Mouse (Mus musculus) hindbrain, embryonic 13.5 days (tissue): ENCODE data around the gene Ecm1. TPM values are rescaled to one million over a fixed set of nuclear protein-coding genes. Genes with fewer than 3 reads are reported as not detected.

Experiments
- ATAC-seq: fragments of 200-750 bp; cut with Nextera tagmentation; 2 replicates; pipeline ENCODE4 v1.8.0; 2017; ENCODE audit warnings: moderate TSS enrichment; ENCODE audit not compliant: low FRiP score
- H3K27ac ChIP-seq: fragments of 300-500 bp; sonication (generic); 2 replicates; pipeline ENCODE4 v1.5.1; 2015; ENCODE audit warnings: inconsistent platforms, mild to moderate bottlenecking, moderate library complexity
- H3K27me3 ChIP-seq: fragments of 300-500 bp; sonication (generic); 2 replicates; pipeline ENCODE4 v1.6.1; 2015; ENCODE audit warnings: mild to moderate bottlenecking, inconsistent platforms
- H3K36me3 ChIP-seq: fragments of 300-500 bp; sonication (generic); 2 replicates; pipeline ENCODE4 v1.6.1; 2015; ENCODE audit warnings: mild to moderate bottlenecking, inconsistent platforms
- H3K4me1 ChIP-seq: fragments of 300-500 bp; sonication (generic); replicated peaks from 2 replicates; pipeline ENCODE4 v1.6.1; 2015; ENCODE audit warnings: inconsistent platforms
- H3K4me2 ChIP-seq: fragments of 300-500 bp; sonication (generic); 2 replicates; pipeline ENCODE4 v1.6.1; 2015; ENCODE audit warnings: inconsistent platforms, mild to moderate bottlenecking, moderate library complexity
- H3K4me3 ChIP-seq: fragments of 300-500 bp; sonication (generic); 2 replicates; pipeline ENCODE4 v1.5.1; 2015; ENCODE audit warnings: mild to moderate bottlenecking, inconsistent platforms
- H3K9ac ChIP-seq: fragments of 300-500 bp; sonication (generic); 2 replicates; pipeline ENCODE4 v1.6.1; 2015; ENCODE audit warnings: mild to moderate bottlenecking, inconsistent platforms
- H3K9me3 ChIP-seq: fragments of 300-500 bp; sonication (generic); 2 replicates; pipeline ENCODE4 v1.6.1; 2016; ENCODE audit warnings: inconsistent platforms
- WGBS: fragments of 180-500 bp; shearing (Covaris S2); methylation state at CpG from one replicate; pipeline ENCODE4 v1.1.7; 2015; 5-methylcytosine and 5-hydroxymethylcytosine counted together
- polyA plus RNA-seq: library from polyadenylated mRNA; unstranded; fragments of >200 nt; fragmentation: Nextera tagmentation; extraction: Ambion mirVana; gene quantifications from 2 replicates; pipeline ENCODE4 v1.2.1, GENCODE M21; 2015

The Ecm1 gene
- polyA plus RNA-seq, result 12.9 and 13.4 TPM in 2 replicates

GRCm38 (mm10) chr3:95739353-95740104, at the start of gene Ecm1:
Gene Ecm1 (minus strand): TSS chr3:95739569.
- Histone ChIP-seq H3K9ac (peak within 1 kb of the TSS; percentile 19; the same call in 1 of the 2 replicates), H3K9me3 (no peaks in the 10 kb centered on the region), H3K36me3 (peaks cover 83% of the 10 kb centered on the region), H3K4me3 (no peak within 1 kb of the TSS), H3K4me1 (no peaks in the 10 kb centered on the region), H3K27me3 (no peaks in the 10 kb centered on the region), H3K4me2 (no peak within 1 kb of the TSS), H3K27ac (peak within 1 kb of the TSS; percentile 32; the same call in 1 of the 2 replicates)
- 79% methylated on average over 7 of the region's 7 CpGs for WGBS
- no peak for ATAC-seq

GRCm38 (mm10) chr3:95785501-95785900, 46.1 kb upstream of the Ecm1 start:
- no peak for ATAC-seq
- 90% methylated on average over 4 of the region's 4 CpGs for whole genome bisulfite sequencing

GRCm38 (mm10) chr3:95771985-95772384, 32.6 kb upstream of the Ecm1 start:
- no peak overlapping the region for H3K4me3 ChIP-seq
- no peaks in the 10 kb centered on the region for H3K9me3 ChIP-seq
- H3K9ac ChIP-seq, result no peak overlapping the region
- ATAC-seq, result no peak
- H3K36me3 ChIP-seq, result peaks cover 68% of the 10 kb centered on the region
- H3K4me2 ChIP-seq, result no peak overlapping the region
- no peak overlapping the region for H3K27ac ChIP-seq
- no peaks in the 10 kb centered on the region for H3K27me3 ChIP-seq
- no peaks in the 10 kb centered on the region for H3K4me1 ChIP-seq

More at GRCm38 (mm10) chr3:95785501-95785900, 46.1 kb upstream of the Ecm1 start:
- H3K9ac ChIP-seq, result no peak overlapping the region
- peaks cover 56% of the 10 kb centered on the region for H3K36me3 ChIP-seq
- H3K9me3 ChIP-seq, result no peaks in the 10 kb centered on the region
- H3K4me1 ChIP-seq, result no peaks in the 10 kb centered on the region
- no peak overlapping the region for H3K4me3 ChIP-seq
- no peaks in the 10 kb centered on the region for H3K27me3 ChIP-seq
- H3K4me2 ChIP-seq, result no peak overlapping the region
- H3K27ac ChIP-seq, result no peak overlapping the region

DNA sequence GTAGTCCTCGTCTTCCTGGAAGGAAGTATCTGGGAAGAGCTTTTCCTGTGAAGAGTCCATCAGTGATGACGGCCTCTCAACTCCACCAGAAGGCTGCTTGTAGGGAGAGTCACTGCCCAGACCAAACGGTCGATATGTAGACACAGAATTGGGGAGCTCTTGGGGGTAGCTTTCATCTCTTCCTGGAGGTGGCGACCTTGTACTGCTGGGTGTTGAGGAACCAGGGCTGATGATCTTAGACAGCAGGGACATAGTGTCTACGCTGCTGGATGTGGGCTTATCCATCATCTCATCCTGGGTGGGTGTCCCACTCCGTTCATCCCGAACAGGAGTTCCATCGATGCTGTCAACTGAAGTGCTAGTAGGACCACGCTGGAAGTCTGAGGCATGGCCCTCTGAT, 26.2 kb upstream of the Ecm1 start:
- peaks cover 60% of the 10 kb centered on the region for H3K36me3 ChIP-seq

DNA sequence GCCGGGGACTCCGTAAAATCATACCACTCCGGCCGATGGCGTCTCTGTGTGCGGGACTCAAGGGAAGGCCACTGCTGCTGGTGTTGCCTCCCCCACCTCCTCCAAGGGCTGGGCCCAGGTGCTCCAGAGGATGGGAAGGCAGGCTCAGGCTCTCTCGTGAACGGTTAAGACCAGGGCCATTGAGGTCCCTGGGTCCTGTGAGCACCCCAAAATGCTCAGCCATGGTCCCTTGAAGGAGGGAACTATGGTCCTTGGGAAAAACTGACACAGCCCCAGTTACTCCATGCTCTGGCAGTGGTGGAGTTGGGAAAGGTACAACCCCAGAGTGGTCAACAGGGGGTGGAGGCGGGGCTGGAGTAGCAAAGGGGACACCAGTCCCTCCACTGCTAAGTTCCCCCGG, 24.4 kb upstream of the Ecm1 start:
- H3K9ac ChIP-seq, result no peak overlapping the region
- H3K27me3 ChIP-seq, result no peaks in the 10 kb centered on the region
- peaks cover 50% of the 10 kb centered on the region for H3K36me3 ChIP-seq
- no peak overlapping the region for H3K4me3 ChIP-seq
- H3K27ac ChIP-seq, result no peak overlapping the region
- no peaks in the 10 kb centered on the region for H3K4me1 ChIP-seq
- 72% methylated on average over 10 of the region's 10 CpGs for WGBS
- ATAC-seq, result no peak
- H3K4me2 ChIP-seq, result no peak overlapping the region
- no peaks in the 10 kb centered on the region for H3K9me3 ChIP-seq

More for the DNA sequence above, 26.2 kb upstream of the Ecm1 start:
- no peaks in the 10 kb centered on the region for H3K9me3 ChIP-seq
- no peak overlapping the region for H3K4me3 ChIP-seq
- H3K4me2 ChIP-seq, result no peak overlapping the region
- no peak for ATAC-seq
- no peaks in the 10 kb centered on the region for H3K4me1 ChIP-seq
- 94% methylated on average over 10 of the region's 10 CpGs for WGBS
- no peaks in the 10 kb centered on the region for H3K27me3 ChIP-seq
- H3K9ac ChIP-seq, result no peak overlapping the region
- no peak overlapping the region for H3K27ac ChIP-seq

DNA sequence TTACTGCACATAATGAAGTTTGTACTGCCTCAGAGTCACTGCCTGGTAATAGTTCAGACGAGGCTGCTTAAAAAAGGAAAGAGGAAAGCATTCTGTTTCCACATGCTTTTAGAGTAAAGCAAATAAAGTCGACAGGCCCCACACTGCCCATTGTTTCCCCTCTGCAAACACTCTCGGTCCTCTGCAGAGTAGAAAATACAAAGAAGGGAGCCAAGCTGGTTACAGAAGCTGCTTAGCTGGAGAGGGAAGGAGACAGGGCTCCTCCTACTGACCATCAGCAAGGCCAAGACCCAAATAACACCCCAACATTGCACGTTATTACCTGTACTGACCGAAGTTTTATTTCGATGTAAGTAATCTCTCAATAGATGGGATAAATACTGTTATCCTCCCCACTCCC, 23.6 kb upstream of the Ecm1 start:
- 44% methylated on average over 6 of the region's 6 CpGs for WGBS
- no peak for ATAC-seq

GRCm38 (mm10) chr3:95761771-95762170, 22.4 kb upstream of the Ecm1 start:
- Histone ChIP-seq H3K4me2 (no peak overlapping the region), H3K27ac (no peak overlapping the region), H3K36me3 (peaks cover 36% of the 10 kb centered on the region), H3K9me3 (no peaks in the 10 kb centered on the region), H3K4me3 (no peak overlapping the region), H3K9ac (no peak overlapping the region), H3K4me1 (no peaks in the 10 kb centered on the region), H3K27me3 (no peaks in the 10 kb centered on the region)
- 52% methylated on average over 4 of the region's 4 CpGs for WGBS
- no peak for ATAC-seq

More for the DNA sequence above, 23.6 kb upstream of the Ecm1 start:
- H3K27ac ChIP-seq, result no peak overlapping the region
- peaks cover 41% of the 10 kb centered on the region for H3K36me3 ChIP-seq
- no peaks in the 10 kb centered on the region for H3K9me3 ChIP-seq
- no peak overlapping the region for H3K9ac ChIP-seq
- H3K4me2 ChIP-seq, result no peak overlapping the region
- no peak overlapping the region for H3K4me3 ChIP-seq
- no peaks in the 10 kb centered on the region for H3K4me1 ChIP-seq
- no peaks in the 10 kb centered on the region for H3K27me3 ChIP-seq

GRCm38 (mm10) chr3:95760656-95761055, 21.3 kb upstream of the Ecm1 start:
- no peak for ATAC-seq

GRCm38 (mm10) chr3:95760106-95760505, 20.7 kb upstream of the Ecm1 start, which contains the start of gene Tars2:
Gene Tars2 (minus strand): TSS chr3:95760206.
- Histone ChIP-seq H3K27ac (no peak within 1 kb of the TSS), H3K9ac (no peak within 1 kb of the TSS), H3K36me3 (peaks cover 20% of the 10 kb centered on the region), H3K4me2 (no peak within 1 kb of the TSS), H3K4me3 (no peak within 1 kb of the TSS), H3K9me3 (no peaks in the 10 kb centered on the region), H3K4me1 (no peaks in the 10 kb centered on the region), H3K27me3 (no peaks in the 10 kb centered on the region)
- 86% methylated on average over 6 of the region's 6 CpGs for WGBS
- no peak for ATAC-seq

More at GRCm38 (mm10) chr3:95760656-95761055, 21.3 kb upstream of the Ecm1 start:
- no peak overlapping the region for H3K27ac ChIP-seq
- H3K9me3 ChIP-seq, result no peaks in the 10 kb centered on the region
- H3K4me2 ChIP-seq, result no peak overlapping the region
- no peaks in the 10 kb centered on the region for H3K27me3 ChIP-seq
- no peaks in the 10 kb centered on the region for H3K4me1 ChIP-seq
- H3K4me3 ChIP-seq, result no peak overlapping the region
- H3K36me3 ChIP-seq, result peaks cover 25% of the 10 kb centered on the region
- no peak overlapping the region for H3K9ac ChIP-seq

DNA sequence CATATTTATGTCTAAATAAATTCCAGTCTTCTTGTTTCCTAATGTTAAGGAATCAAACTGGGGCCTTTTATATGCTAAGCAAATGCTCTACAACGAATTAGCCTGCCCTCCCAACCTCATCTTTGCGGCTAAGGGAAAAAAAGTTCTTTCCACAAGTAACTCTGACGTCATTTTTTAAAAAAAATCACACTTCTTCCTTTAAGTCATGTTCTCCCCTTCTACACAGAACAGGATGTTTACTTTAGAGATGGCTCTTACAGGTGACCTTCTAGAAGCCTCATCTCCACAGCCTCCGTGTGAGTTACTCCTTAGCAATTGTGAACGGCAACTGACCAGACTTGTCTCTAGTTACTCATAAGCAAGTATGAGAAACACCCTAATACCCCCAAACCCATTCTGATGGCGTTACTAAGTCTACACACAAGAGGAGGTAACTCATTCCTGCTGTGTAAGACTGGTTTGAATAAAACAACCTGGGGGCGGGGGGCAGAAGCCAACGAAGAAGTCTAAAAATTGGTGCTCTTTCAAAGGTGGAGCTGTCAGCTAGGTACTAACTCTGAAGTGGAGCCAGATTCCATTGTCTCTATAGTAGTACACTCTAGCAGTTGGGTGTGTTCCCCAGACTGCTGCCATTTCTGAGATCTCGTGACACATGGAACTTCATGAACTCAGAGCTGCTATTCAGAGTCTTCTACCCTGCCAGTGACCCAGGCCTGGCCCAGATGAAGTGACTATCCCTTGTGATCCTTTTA, 19.3 kb upstream of the Ecm1 start:
- ATAC-seq, result no peak
- no peaks in the 10 kb centered on the region for H3K27me3 ChIP-seq
- H3K9ac ChIP-seq, result no peak overlapping the region
- H3K27ac ChIP-seq, result no peak overlapping the region
- no peaks in the 10 kb centered on the region for H3K9me3 ChIP-seq
- WGBS, result 55% methylated on average over 9 of the region's 9 CpGs
- H3K4me3 ChIP-seq, result no peak overlapping the region
- H3K4me1 ChIP-seq, result peaks cover 7% of the 10 kb centered on the region
- peaks cover 5% of the 10 kb centered on the region for H3K36me3 ChIP-seq
- no peak overlapping the region for H3K4me2 ChIP-seq

GRCm38 (mm10) chr3:95756808-95757207, 17.4 kb upstream of the Ecm1 start:
- Histone ChIP-seq H3K4me3 (no peak overlapping the region), H3K4me1 (peaks cover 9% of the 10 kb centered on the region), H3K27ac (no peak overlapping the region), H3K9me3 (no peaks in the 10 kb centered on the region), H3K9ac (no peak overlapping the region), H3K4me2 (no peak overlapping the region), H3K36me3 (peaks cover 6% of the 10 kb centered on the region), H3K27me3 (no peaks in the 10 kb centered on the region)
- 91% methylated on average over 2 of the region's 2 CpGs for WGBS
- ATAC-seq, result no peak

- peak overlapping the region; percentile 80 for H3K4me3 ChIP-seq
- WGBS, result under 1% methylated on average over 30 of the region's 30 CpGs
- H3K4me2 ChIP-seq, result peak overlapping the region; percentile 85
- peaks cover 9% of the 10 kb centered on the region for H3K4me1 ChIP-seq
- H3K9me3 ChIP-seq, result no peaks in the 10 kb centered on the region
- peaks cover 28% of the 10 kb centered on the region for H3K36me3 ChIP-seq
- peak overlapping the region; percentile 78 for H3K27ac ChIP-seq
- H3K27me3 ChIP-seq, result no peaks in the 10 kb centered on the region
- ATAC-seq, result peak; percentile 100
- peak overlapping the region; percentile 86 for H3K9ac ChIP-seq
Observed at GRCm38 (mm10) chr3:95754345-95755206, 15.2 kb upstream of the Ecm1 start.
